Mouse (Mus musculus): ENCODE results near the gene Cdh1. TPM values are rescaled to one million over a fixed set of nuclear protein-coding genes. Genes with fewer than 3 reads are reported as not detected.

Cdh1 gene
- total RNA-seq, 1 experiment from 2014 or later, result 1.5 TPM

DNA sequence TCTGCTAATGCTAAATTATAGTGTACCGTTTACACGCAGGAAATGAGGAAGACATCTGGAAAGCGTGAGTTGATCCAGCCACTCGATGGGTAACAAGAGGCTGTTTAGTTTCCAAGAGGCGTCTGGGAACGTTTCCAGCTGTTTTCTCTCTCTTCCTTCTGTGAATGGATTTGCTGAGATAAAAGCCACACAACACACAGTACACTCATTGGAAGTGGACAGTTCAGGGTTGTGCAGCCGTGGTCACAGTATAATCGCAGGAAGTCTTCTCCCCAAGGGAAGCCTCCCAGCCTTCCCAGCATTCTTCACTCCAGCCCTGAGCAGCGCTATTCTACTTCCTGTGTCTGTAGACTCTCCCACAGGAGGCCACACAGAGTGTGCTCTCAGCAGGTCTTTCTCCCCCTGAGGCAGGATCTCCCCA lies 101.8 kb downstream of the Cdh1 start:
- ATAC-seq (ENCODE audit: extremely low read depth, insufficient number of reproducible peaks, low FRiP score, poor library complexity, severe bottlenecking), result no peak

DNA sequence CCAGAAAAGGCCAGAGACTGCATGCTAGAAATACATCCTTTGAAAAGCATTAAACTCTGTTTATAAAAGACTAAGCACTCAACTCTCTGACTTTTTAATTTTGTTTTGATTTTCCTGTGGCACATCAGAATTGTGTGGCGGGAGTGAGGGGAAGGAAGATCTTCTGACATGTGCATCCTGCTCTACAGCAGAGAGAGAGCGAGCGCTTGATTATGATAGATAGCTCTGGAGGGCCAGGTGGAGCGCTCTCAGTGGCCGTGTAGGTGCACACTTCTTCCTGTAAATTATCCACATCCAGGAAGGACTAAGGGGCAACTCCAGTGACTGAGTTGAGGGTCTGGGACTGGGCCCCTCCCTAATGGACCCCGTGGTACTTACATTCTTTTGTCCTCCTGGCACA lies 103.0 kb downstream of the Cdh1 start:
- ATAC-seq (ENCODE audit: extremely low read depth, insufficient number of reproducible peaks, low FRiP score, poor library complexity, severe bottlenecking), result no peak

DNA sequence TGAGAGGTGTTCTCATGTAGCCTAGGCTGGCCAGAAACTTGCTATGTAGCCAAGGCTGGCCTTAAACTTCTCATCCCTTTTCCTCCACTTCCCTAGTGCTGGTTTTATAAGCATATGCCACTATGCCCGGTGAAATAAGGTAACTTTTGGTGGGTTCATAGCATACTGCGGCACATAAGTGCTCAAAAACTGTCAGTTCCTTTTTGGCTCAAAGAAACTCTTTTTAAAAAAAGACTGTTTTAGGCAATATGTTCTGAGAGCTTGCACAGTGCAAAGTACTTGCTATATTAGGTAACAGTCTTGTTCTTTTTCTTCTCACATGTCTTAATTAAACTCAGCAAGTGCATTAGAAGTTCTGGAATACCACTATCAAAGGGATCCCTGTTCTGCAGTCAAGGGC lies 106.9 kb downstream of the Cdh1 start:
- no peak for ATAC-seq (ENCODE audit: extremely low read depth, insufficient number of reproducible peaks, low FRiP score, poor library complexity, severe bottlenecking)

DNA sequence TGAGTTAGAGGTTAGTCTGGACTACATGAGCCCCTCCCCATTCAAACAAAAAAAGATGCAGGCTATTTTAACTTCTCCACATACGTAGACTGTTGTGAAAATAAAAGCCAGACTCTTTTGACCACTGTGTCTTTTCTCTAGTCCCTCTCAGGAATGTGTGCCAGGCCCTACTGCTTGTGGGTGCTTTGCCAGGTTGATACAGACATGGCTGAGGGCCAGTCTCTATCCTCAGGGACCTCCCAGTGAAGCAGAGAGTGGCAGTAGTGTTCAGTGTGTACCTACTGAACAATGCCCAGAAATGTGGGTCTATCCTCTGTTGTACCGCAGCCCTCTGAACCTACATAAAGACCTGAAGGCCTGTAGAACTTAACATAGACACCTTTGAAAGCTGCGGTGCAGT lies 109.3 kb downstream of the Cdh1 start:
- no peak for ATAC-seq (ENCODE audit: extremely low read depth, insufficient number of reproducible peaks, low FRiP score, poor library complexity, severe bottlenecking)

DNA sequence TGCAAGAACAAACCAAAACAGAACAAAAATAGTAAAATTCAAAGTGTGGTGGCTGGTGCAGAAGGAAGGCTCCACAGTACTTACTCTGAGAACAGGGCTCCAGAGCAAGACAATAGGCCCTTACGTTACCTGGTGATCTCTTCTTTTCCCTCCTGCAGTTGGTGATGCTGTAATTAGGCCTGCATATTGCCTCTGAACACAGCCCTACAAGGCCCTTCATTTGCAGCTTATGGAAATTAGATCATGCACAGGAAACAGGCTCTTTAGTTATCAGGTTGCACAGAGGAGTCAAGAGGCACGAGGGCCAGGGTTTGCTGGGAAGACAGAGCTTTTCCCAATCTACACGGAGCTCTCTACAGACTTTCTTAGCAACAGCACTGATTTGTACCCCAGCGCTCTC lies 111.1 kb downstream of the Cdh1 start:
- ATAC-seq (ENCODE audit: extremely low read depth, insufficient number of reproducible peaks, low FRiP score, poor library complexity, severe bottlenecking), result no peak

DNA sequence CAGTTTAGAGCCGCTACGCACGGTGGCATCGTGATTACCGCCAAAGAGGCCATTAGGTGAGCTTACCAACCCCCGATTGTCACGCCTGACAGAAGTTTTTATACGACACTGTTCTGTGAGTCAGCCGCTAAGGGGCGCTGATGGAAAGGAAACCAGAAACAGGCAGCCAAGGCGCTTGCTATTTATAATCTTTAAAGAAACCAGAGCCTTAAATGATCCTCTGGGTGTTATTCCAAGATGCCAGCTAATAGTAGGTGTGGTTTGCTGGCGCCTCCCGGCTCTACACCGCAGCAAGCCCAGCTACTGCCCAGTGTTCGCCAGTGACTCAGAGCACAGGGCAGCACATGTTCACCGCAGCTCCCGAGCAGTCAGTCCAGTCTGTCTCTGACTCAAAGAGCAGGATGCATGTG lies 114.9 kb downstream of the Cdh1 start:
- 0 out of 2 replicates have a peak, but pooled peaks have one; percentile 44 for ATAC-seq (ENCODE audit: extremely low read depth, insufficient number of reproducible peaks, low FRiP score, poor library complexity, severe bottlenecking)

Other genes with a start within 250 kb of the Cdh1 start
- 13.1 and 14.3 TPM in 2 replicates for gene Zfp90, start 188.0 kb upstream of the Cdh1 start, total RNA-seq (2017)
- gene 6030452D12Rik, start 102.8 kb upstream of the Cdh1 start, total RNA-seq (2017), result not detected in 2 replicates
- gene Cdh3, start 92.5 kb upstream of the Cdh1 start, total RNA-seq (2017), result not detected in 2 replicates
- gene Gm10073, start 29.9 kb upstream of the Cdh1 start, total RNA-seq (2017), result 2.4 and 4.5 TPM in 2 replicates
- gene Tango6, start 79.7 kb downstream of the Cdh1 start, total RNA-seq (2017), result 11.9 and 12.9 TPM in 2 replicates

Measured in neutrophil, adult 5-6 weeks (primary cell).